ENCODE assay signal across 8 mouse cellular contexts in genomic region chr11:77513811-77514170, GRCm38 (mm10). TPM values are rescaled to one million over a fixed set of nuclear protein-coding genes. Genes with fewer than 3 reads are reported as not detected.
DNase-seq lines count a peak whose midpoint lies in the region; ATAC-seq and TF ChIP-seq lines count a peak whose summit lies in the region.

No protein-coding gene starts in this region.

- peak; percentile 31 for DNase-seq in adrenal gland, postnatal 14 days
- no peak for DNase-seq in adrenal gland, postnatal 10 days
- DNase-seq in thymus, postnatal 4 days, result peak; percentile 26
- DNase-seq in thymus, postnatal 10 days (ENCODE audit: low spot score in 2 of 2), result no peak
- DNase-seq in midbrain, postnatal 0 days (ENCODE audit: low spot score), result no peak
- no peak for DNase-seq in frontal cortex, postnatal 36 days (ENCODE audit: low spot score in 2 of 2)
- no peak for DNase-seq in layer of hippocampus, postnatal 14 days (ENCODE audit: low spot score in 2 of 2)

- peak overlapping the region; percentile 69 for H3K9ac ChIP-seq in kidney, embryonic 16.5 days (replicated peaks; ENCODE audit: low read length)
- no peak overlapping the region for H3K9ac ChIP-seq in midbrain, postnatal 0 days (replicated peaks; ENCODE audit: low read length, poor library complexity, severe bottlenecking)

- peak overlapping the region; percentile 76 for H3K4me3 ChIP-seq in kidney, embryonic 16.5 days (ENCODE audit: low read length)
- H3K4me3 ChIP-seq in midbrain, postnatal 0 days (ENCODE audit: low read depth, low read length), result peak overlapping the region; percentile 57

- peaks cover 44% of the 10 kb centered on the region for H3K4me1 ChIP-seq in kidney, embryonic 16.5 days (ENCODE audit: insufficient read depth, low read length)
- peaks cover 12% of the 10 kb centered on the region for H3K4me1 ChIP-seq in midbrain, postnatal 0 days (ENCODE audit: insufficient read depth, low read length)

- no peaks in the 10 kb centered on the region for H3K36me3 ChIP-seq in kidney, embryonic 16.5 days (ENCODE audit: insufficient read depth, low read length)
- no peaks in the 10 kb centered on the region for H3K36me3 ChIP-seq in midbrain, postnatal 0 days (ENCODE audit: insufficient read depth, low read length)

- H3K27me3 ChIP-seq in kidney, embryonic 16.5 days (ENCODE audit: insufficient read depth, low read length), result peaks cover 19% of the 10 kb centered on the region
- peaks cover 13% of the 10 kb centered on the region; the same call in 1 of the 2 replicates for H3K27me3 ChIP-seq in midbrain, postnatal 0 days (ENCODE audit: insufficient read depth, low read length)

- peak overlapping the region; percentile 86 for H3K4me2 ChIP-seq in kidney, embryonic 16.5 days (replicated peaks; ENCODE audit: low read depth, low read length)
- H3K4me2 ChIP-seq in midbrain, postnatal 0 days (ENCODE audit: low read depth, low read length, poor library complexity, severe bottlenecking), result peak overlapping the region; percentile 97

- peak overlapping the region; percentile 37; the same call in 1 of the 2 replicates for H3K27ac ChIP-seq in kidney, embryonic 16.5 days (ENCODE audit: low read length)
- no peak overlapping the region for H3K27ac ChIP-seq in midbrain, postnatal 0 days (ENCODE audit: low read depth, low read length)

- 10% methylated on average over 10 of the region's 10 CpGs for WGBS in kidney, embryonic 16.5 days
- WGBS in midbrain, postnatal 0 days, result 13% methylated on average over 10 of the region's 10 CpGs

- no peaks in the 10 kb centered on the region for H3K9me3 ChIP-seq in kidney, embryonic 16.5 days (ENCODE audit: low read length)
- H3K9me3 ChIP-seq in midbrain, postnatal 0 days (ENCODE audit: low read length), result no peaks in the 10 kb centered on the region

- no peak for ATAC-seq in kidney, embryonic 16.5 days (ENCODE audit: low FRiP score, low TSS enrichment)
- ATAC-seq in midbrain, postnatal 0 days (ENCODE audit: low FRiP score), result no peak

- TF ChIP-seq CTCF in midbrain, postnatal 0 days (IDR thresholded peaks at IDR 0.05), result no peak

RNA-seq across cellular contexts. Expression of gene Abhd15, which starts 1.1 kb away (rescaled TPM):
- total RNA-seq in adrenal gland, postnatal 14 days (2021), result 24.3 and 26.9 TPM in 2 replicates
- 10 to 100 TPM; 26.1 to 27.5 TPM for total RNA-seq in adrenal gland, postnatal 10 days (2021)
- polyA plus RNA-seq in kidney, embryonic 16.5 days (2015; fragmentation: Nextera tagmentation; extraction: Ambion mirVana), result 2.0 and 2.2 TPM in 2 replicates
- 3.6 and 4.2 TPM in 2 replicates for total RNA-seq in midbrain, postnatal 0 days (2014; rRNA removed)
- polyA plus RNA-seq in midbrain, postnatal 0 days (2015; fragmentation: Nextera tagmentation; extraction: Ambion mirVana), result 1.6 and 1.8 TPM in 2 replicates
- total RNA-seq in layer of hippocampus, postnatal 14 days (2021), result 1 to 10 TPM; 1.9 to 2.4 TPM

RNA-seq across cellular contexts. Expression of gene Trp53i13, which starts 2.0 kb away (rescaled TPM):
- 9.6 and 12.5 TPM in 2 replicates for total RNA-seq in adrenal gland, postnatal 14 days (2021)
- total RNA-seq in adrenal gland, postnatal 10 days (2021), result 10 to 100 TPM; 12.9 to 13.2 TPM
- 34.1 and 36.1 TPM in 2 replicates for polyA plus RNA-seq in kidney, embryonic 16.5 days (2015; fragmentation: Nextera tagmentation; extraction: Ambion mirVana)
- total RNA-seq in midbrain, postnatal 0 days (2014; rRNA removed), result 7.5 and 7.8 TPM in 2 replicates
- polyA plus RNA-seq in midbrain, postnatal 0 days (2015; fragmentation: Nextera tagmentation; extraction: Ambion mirVana), result 11.4 and 11.5 TPM in 2 replicates
- 1 to 10 TPM; 5.8 to 6.7 TPM for total RNA-seq in layer of hippocampus, postnatal 14 days (2021)

RNA-seq across cellular contexts. Expression of gene Gm10392, which starts 5.2 kb away (rescaled TPM):
- not detected in 2 replicates for total RNA-seq in adrenal gland, postnatal 14 days (2021)
- total RNA-seq in adrenal gland, postnatal 10 days (2021), result not detected
- not detected in 2 replicates for polyA plus RNA-seq in kidney, embryonic 16.5 days (2015; fragmentation: Nextera tagmentation; extraction: Ambion mirVana)
- total RNA-seq in midbrain, postnatal 0 days (2014; rRNA removed), result not detected in 2 replicates
- polyA plus RNA-seq in midbrain, postnatal 0 days (2015; fragmentation: Nextera tagmentation; extraction: Ambion mirVana), result not detected in 2 replicates
- not detected for total RNA-seq in layer of hippocampus, postnatal 14 days (2021)

RNA-seq across cellular contexts. Expression of gene Git1, which starts 20.4 kb away (rescaled TPM):
- total RNA-seq in adrenal gland, postnatal 14 days (2021), result 49.5 and 53.0 TPM in 2 replicates
- 10 to 100 TPM; 49.7 to 57.8 TPM for total RNA-seq in adrenal gland, postnatal 10 days (2021)
- polyA plus RNA-seq in kidney, embryonic 16.5 days (2015; fragmentation: Nextera tagmentation; extraction: Ambion mirVana), result 9.7 and 13.0 TPM in 2 replicates
- 111 and 143 TPM in 2 replicates for total RNA-seq in midbrain, postnatal 0 days (2014; rRNA removed)
- 18.5 and 19.6 TPM in 2 replicates for polyA plus RNA-seq in midbrain, postnatal 0 days (2015; fragmentation: Nextera tagmentation; extraction: Ambion mirVana)
- 100 to 1,000 TPM; 164 to 177 TPM for total RNA-seq in layer of hippocampus, postnatal 14 days (2021)

RNA-seq across cellular contexts. Expression of gene Ankrd13b, which starts 24.3 kb away (rescaled TPM):
- 8.2 and 10.4 TPM in 2 replicates for total RNA-seq in adrenal gland, postnatal 14 days (2021)
- 10 to 100 TPM in 1 of 2 experiments, 1 to 10 TPM in 1; 8.3 to 13.4 TPM for total RNA-seq in adrenal gland, postnatal 10 days (2021)
- 3.5 and 4.0 TPM in 2 replicates for polyA plus RNA-seq in kidney, embryonic 16.5 days (2015; fragmentation: Nextera tagmentation; extraction: Ambion mirVana)
- 70.3 and 75.5 TPM in 2 replicates for total RNA-seq in midbrain, postnatal 0 days (2014; rRNA removed)
- polyA plus RNA-seq in midbrain, postnatal 0 days (2015; fragmentation: Nextera tagmentation; extraction: Ambion mirVana), result 41.5 and 43.6 TPM in 2 replicates
- total RNA-seq in layer of hippocampus, postnatal 14 days (2021), result 100 to 1,000 TPM; 122 TPM

Comparison
In these comparisons a context has a peak if more than half of its experiments do, and no peak if none do; other contexts are left out.
1. DNase-seq: peak in adrenal gland, postnatal 14 days (single experiment) and thymus, postnatal 4 days (single experiment); none in adrenal gland, postnatal 10 days (single experiment), thymus, postnatal 10 days (0 of 2), midbrain, postnatal 0 days (single experiment), frontal cortex, postnatal 36 days (0 of 2) and layer of hippocampus, postnatal 14 days (0 of 2).